12 mouse cellular contexts compared by ENCODE assay signal in the genomic region with DNA sequence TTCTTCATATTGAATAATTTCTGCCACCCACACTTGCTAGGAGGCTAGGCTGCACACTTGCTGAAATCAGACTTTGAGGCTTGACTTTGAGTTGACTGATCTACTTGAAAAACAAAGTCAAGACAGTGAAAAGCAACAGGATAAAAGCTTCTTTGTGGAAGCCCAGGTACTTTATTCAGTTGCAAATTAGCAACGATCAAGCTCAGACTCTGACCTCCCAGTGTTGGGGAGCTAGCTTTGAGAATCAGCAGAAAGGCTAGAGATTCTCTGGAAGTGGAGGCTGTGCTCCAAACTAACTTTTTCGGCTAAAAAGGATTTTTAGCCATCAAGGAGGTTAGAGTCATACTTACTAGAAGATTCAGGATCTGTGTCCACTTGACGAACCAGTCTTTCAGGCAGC. TPM values are rescaled to one million over a fixed set of nuclear protein-coding genes. Genes with fewer than 3 reads are reported as not detected.
A peak's percentile ranks its signal among the peaks of the same experiment; 100 is the strongest.
DNase-seq lines count a peak whose midpoint lies in the region; TF ChIP-seq lines count a peak whose summit lies in the region.
"Not testable (repeated sequence)": the region's sequence is repeated elsewhere in the genome, so short reads cannot be mapped to it uniquely, and the experiment has no call there.
"Had no signal": no experiment of that assay in that cellular context is flagged by ENCODE, and none has a peak within 500 bp of the region (broad histone marks: within the 10 kb centered on the region; RNA-seq: fewer than 3 reads in every experiment).

No protein-coding gene starts in this region.

- not testable (repeated sequence) for H3K4me3 ChIP-seq in ES-Bruce4 (ENCODE audit: low read depth, low read length)

- DNase-seq in ES-CJ7 (ENCODE audit: low read depth, low spot score), result peak; percentile 57
- DNase-seq in R1 (ENCODE audit: low read depth, low spot score), result peak; percentile 75
- DNase-seq in ZHBTc4 (ENCODE audit: low read depth, low spot score), result peak; percentile 61

- H3K36me3 ChIP-seq in ES-Bruce4 (ENCODE audit: control insufficient read depth, insufficient read depth, low read length, poor library complexity, severe bottlenecking), result not testable (repeated sequence)

- TF ChIP-seq EP300 in ES-Bruce4 (IDR thresholded peaks at IDR 0.05; ENCODE audit: insufficient read depth, low read depth, low read length), result not testable (repeated sequence)

- not testable (repeated sequence) for TF ChIP-seq CTCF in ES-Bruce4 (IDR thresholded peaks at IDR 0.05; ENCODE audit: low read depth, low read length)

- TF ChIP-seq POLR2A in ES-Bruce4 (IDR thresholded peaks at IDR 0.05; ENCODE audit: insufficient read depth, low read length), result not testable (repeated sequence)

- H3K4me1 ChIP-seq in ES-Bruce4 (ENCODE audit: control insufficient read depth, insufficient read depth, low read length), result not testable (repeated sequence)

- H3K9me3 ChIP-seq in ES-Bruce4 (replicated peaks; ENCODE audit: control insufficient read depth, insufficient read depth, low read length, poor library complexity, severe bottlenecking), result not testable (repeated sequence)

- not testable (repeated sequence) for H3K9ac ChIP-seq in ES-Bruce4 (ENCODE audit: low read depth, poor library complexity, severe bottlenecking)

- H3K27me3 ChIP-seq in ES-Bruce4 (ENCODE audit: control insufficient read depth, insufficient read depth, low read length, poor library complexity, severe bottlenecking), result not testable (repeated sequence)

- peak overlapping the region; percentile 88 for H3K27ac ChIP-seq in ES-Bruce4 (ENCODE audit: insufficient read depth, low read length)

RNA-seq across cellular contexts. Expression of gene Vmn1r192, which starts 1.8 kb away (rescaled TPM):
- polyA plus RNA-seq in ES-Bruce4 (2011; ENCODE audit: insufficient read depth, insufficient read length, low read depth, missing spikeins), result not detected in 2 replicates
- polyA plus RNA-seq: activated CD4-positive, CD25-positive, alpha-beta regulatory T cell, adult 4 months; adrenal gland, adult 2 months; brain, embryonic 14.5 days; C2C12; CD4-positive, CD25-positive, alpha-beta regulatory T cell, adult 4 months; cerebellum, adult 2 months; G1E; Patski had no signal

RNA-seq across cellular contexts. Expression of gene Vmn1r191, which starts 9.0 kb away (rescaled TPM):
- not detected in 2 replicates for polyA plus RNA-seq in ES-Bruce4 (2011; ENCODE audit: insufficient read depth, insufficient read length, low read depth, missing spikeins)
- polyA plus RNA-seq: activated CD4-positive, CD25-positive, alpha-beta regulatory T cell, adult 4 months; adrenal gland, adult 2 months; brain, embryonic 14.5 days; C2C12; CD4-positive, CD25-positive, alpha-beta regulatory T cell, adult 4 months; cerebellum, adult 2 months; G1E; Patski had no signal

RNA-seq across cellular contexts. Expression of gene Vmn1r193, which starts 30.2 kb away (rescaled TPM):
- not detected in 2 replicates for polyA plus RNA-seq in ES-Bruce4 (2011; ENCODE audit: insufficient read depth, insufficient read length, low read depth, missing spikeins)
- polyA plus RNA-seq: activated CD4-positive, CD25-positive, alpha-beta regulatory T cell, adult 4 months; adrenal gland, adult 2 months; brain, embryonic 14.5 days; C2C12; CD4-positive, CD25-positive, alpha-beta regulatory T cell, adult 4 months; cerebellum, adult 2 months; G1E; Patski had no signal

RNA-seq across cellular contexts. Expression of gene Vmn1r194, which starts 51.3 kb away (rescaled TPM):
- polyA plus RNA-seq in ES-Bruce4 (2011; ENCODE audit: insufficient read depth, insufficient read length, low read depth, missing spikeins), result not detected in 2 replicates
- polyA plus RNA-seq: activated CD4-positive, CD25-positive, alpha-beta regulatory T cell, adult 4 months; adrenal gland, adult 2 months; brain, embryonic 14.5 days; C2C12; CD4-positive, CD25-positive, alpha-beta regulatory T cell, adult 4 months; cerebellum, adult 2 months; G1E; Patski had no signal
